Mouse (Mus musculus): ENCODE measurements around the gene Abtb2. TPM values are rescaled to one million over a fixed set of nuclear protein-coding genes. Genes with fewer than 3 reads are reported as not detected.
A peak's percentile ranks its signal among the peaks of the same experiment; 100 is the strongest.

Abtb2 gene
- total and polyA plus RNA-seq, 2 experiments = 6.5 to 15.1 TPM

DNA sequence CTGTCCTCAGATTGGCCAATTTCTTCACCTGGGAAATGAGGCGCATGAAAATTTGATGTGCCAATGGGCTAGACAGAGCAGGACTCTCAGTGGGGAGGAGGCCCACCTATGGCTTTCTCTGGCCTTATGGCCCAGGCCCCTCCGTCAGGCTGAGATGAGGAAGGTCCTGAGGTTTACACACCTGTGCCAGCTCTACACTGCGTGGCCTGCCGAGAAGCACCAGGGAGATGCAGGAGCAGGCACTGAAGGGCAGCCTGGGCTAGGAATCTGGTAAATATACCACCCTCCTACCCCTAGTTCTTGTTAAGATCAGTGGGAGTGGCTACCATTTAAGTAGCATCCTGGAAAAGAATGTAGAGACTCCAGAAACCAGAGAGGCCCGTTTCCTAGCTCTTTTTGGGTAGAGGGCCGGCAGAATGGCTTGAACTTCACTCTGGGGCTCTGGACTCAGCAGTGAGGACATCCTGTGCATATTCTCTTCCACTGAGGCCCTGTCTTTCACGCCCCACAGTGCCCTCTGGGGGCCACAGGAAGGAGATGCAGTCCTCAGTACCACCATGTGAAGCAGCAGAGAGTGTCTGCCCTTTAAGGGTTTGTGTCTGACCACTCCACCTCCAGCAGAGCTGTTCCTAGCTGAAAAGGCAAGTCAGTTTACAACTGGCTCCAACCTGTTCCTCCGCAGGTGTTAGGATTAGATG is 152.6 kb downstream of the Abtb2 start:
- H3K79me2 ChIP-seq (ENCODE audit: control insufficient read depth, insufficient read depth, low read length) = no peaks in the 10 kb centered on the region
- H3K9ac ChIP-seq (ENCODE audit: low read depth, low read length) = no peak overlapping the region
- DNase-seq (ENCODE audit: extremely low read depth, low read depth, low spot score) = peak; percentile 53
- H3K4me3 ChIP-seq (ENCODE audit: insufficient read depth, low read depth, low read length) = no peak overlapping the region
- peaks cover 3% of the 10 kb centered on the region; the same call in 1 of the 2 replicates for H3K36me3 ChIP-seq (ENCODE audit: control insufficient read depth, insufficient read depth, low read length)
- 72% methylated on average over 8 of the region's 8 CpGs for WGBS
- H3K4me1 ChIP-seq (ENCODE audit: control insufficient read depth, insufficient read depth, low read length) = peaks cover 14% of the 10 kb centered on the region
- H3K27ac ChIP-seq (replicated peaks; ENCODE audit: insufficient read depth, low read depth, low read length) = no peak overlapping the region
- TF ChIP-seq CTCF (IDR thresholded peaks at IDR 0.05; ENCODE audit: low read depth, low read length) (peak; percentile 97), POLR2A (IDR thresholded peaks at IDR 0.05; ENCODE audit: extremely low read depth, insufficient read depth, low read length) (no peak)
- H3K27me3 ChIP-seq (ENCODE audit: control insufficient read depth, insufficient read depth, low read length) = no peaks in the 10 kb centered on the region

- no peak for DNase-seq (ENCODE audit: extremely low read depth, low read depth, low spot score)
- peaks cover 3% of the 10 kb centered on the region; the same call in 1 of the 2 replicates for H3K36me3 ChIP-seq (ENCODE audit: control insufficient read depth, insufficient read depth, low read length)
- no peak overlapping the region for H3K9ac ChIP-seq (ENCODE audit: low read depth, low read length)
- H3K27me3 ChIP-seq (ENCODE audit: control insufficient read depth, insufficient read depth, low read length) = no peaks in the 10 kb centered on the region
- no peak overlapping the region for H3K4me3 ChIP-seq (ENCODE audit: insufficient read depth, low read depth, low read length)
- H3K27ac ChIP-seq (replicated peaks; ENCODE audit: insufficient read depth, low read depth, low read length) = no peak overlapping the region
- no peaks in the 10 kb centered on the region for H3K79me2 ChIP-seq (ENCODE audit: control insufficient read depth, insufficient read depth, low read length)
- no peak for TF ChIP-seq CTCF (IDR thresholded peaks at IDR 0.05; ENCODE audit: low read depth, low read length)
- TF ChIP-seq POLR2A (IDR thresholded peaks at IDR 0.05; ENCODE audit: extremely low read depth, insufficient read depth, low read length) = no peak
- WGBS = 96% methylated on average over 7 of the region's 7 CpGs
- H3K4me1 ChIP-seq (ENCODE audit: control insufficient read depth, insufficient read depth, low read length) = peaks cover 12% of the 10 kb centered on the region
These were observed 153.2 kb downstream of the Abtb2 start for GRCm38 (mm10) chr2:103719292-103719646.

GRCm38 (mm10) chr2:103724521-103724920 is 158.4 kb downstream of the Abtb2 start:
- TF ChIP-seq CTCF (IDR thresholded peaks at IDR 0.05; ENCODE audit: low read depth, low read length) = no peak
- no peak for TF ChIP-seq POLR2A (IDR thresholded peaks at IDR 0.05; ENCODE audit: extremely low read depth, insufficient read depth, low read length)
- Histone ChIP-seq H3K79me2 (ENCODE audit: control insufficient read depth, insufficient read depth, low read length) (peaks cover 3% of the 10 kb centered on the region; the same call in 1 of the 2 replicates), H3K9ac (ENCODE audit: low read depth, low read length) (peak overlapping the region; percentile 5; the same call in 1 of the 2 replicates), H3K27me3 (ENCODE audit: control insufficient read depth, insufficient read depth, low read length) (no peaks in the 10 kb centered on the region), H3K4me3 (ENCODE audit: insufficient read depth, low read depth, low read length) (no peak overlapping the region), H3K27ac (replicated peaks; ENCODE audit: insufficient read depth, low read depth, low read length) (peak overlapping the region; percentile 18; the same call in 1 of the 2 replicates), H3K36me3 (ENCODE audit: control insufficient read depth, insufficient read depth, low read length) (peaks cover 9% of the 10 kb centered on the region; the same call in 1 of the 2 replicates), H3K4me1 (ENCODE audit: control insufficient read depth, insufficient read depth, low read length) (peaks cover 16% of the 10 kb centered on the region)
- WGBS = 45% methylated on average over 2 of the region's 2 CpGs
- DNase-seq (ENCODE audit: extremely low read depth, low read depth, low spot score) = peak; percentile 71

DNA sequence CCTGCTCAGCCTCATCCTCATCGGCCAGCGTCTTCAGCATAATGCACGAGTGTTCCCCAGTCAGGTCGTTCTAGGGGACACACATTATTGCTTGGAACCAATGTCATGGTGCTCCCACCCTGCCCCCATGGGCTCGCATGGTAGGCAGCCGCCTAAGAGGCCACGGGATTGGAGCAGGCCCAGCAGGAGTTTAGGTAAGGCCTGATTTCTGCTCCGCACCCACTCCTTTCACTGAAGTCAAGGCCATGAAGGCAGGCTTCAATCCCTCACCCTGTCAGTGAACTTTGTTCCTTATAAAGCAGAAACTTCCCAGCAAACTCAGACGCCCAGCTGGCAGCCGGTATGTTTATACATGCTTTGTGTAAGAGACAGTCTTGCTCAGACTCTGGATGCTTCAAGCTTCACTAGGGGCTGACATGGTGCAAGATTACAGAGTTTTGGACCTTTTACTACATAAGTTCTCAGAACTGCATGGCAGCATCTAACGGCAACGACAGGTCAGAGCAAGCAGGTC is 162.0 kb downstream of the Abtb2 start:
- H3K4me1 ChIP-seq (ENCODE audit: control insufficient read depth, insufficient read depth, low read length) = peaks cover 16% of the 10 kb centered on the region
- WGBS = 23% methylated on average over 12 of the region's 12 CpGs
- no peaks in the 10 kb centered on the region for H3K27me3 ChIP-seq (ENCODE audit: control insufficient read depth, insufficient read depth, low read length)
- TF ChIP-seq POLR2A (IDR thresholded peaks at IDR 0.05; ENCODE audit: extremely low read depth, insufficient read depth, low read length) (no peak), CTCF (IDR thresholded peaks at IDR 0.05; ENCODE audit: low read depth, low read length) (no peak)
- peak; percentile 82 for DNase-seq (ENCODE audit: extremely low read depth, low read depth, low spot score)
- no peak overlapping the region for H3K9ac ChIP-seq (ENCODE audit: low read depth, low read length)
- H3K79me2 ChIP-seq (ENCODE audit: control insufficient read depth, insufficient read depth, low read length) = peaks cover 3% of the 10 kb centered on the region; the same call in 1 of the 2 replicates
- H3K4me3 ChIP-seq (ENCODE audit: insufficient read depth, low read depth, low read length) = no peak overlapping the region
- H3K36me3 ChIP-seq (ENCODE audit: control insufficient read depth, insufficient read depth, low read length) = peaks cover 21% of the 10 kb centered on the region
- peak overlapping the region; percentile 58 for H3K27ac ChIP-seq (replicated peaks; ENCODE audit: insufficient read depth, low read depth, low read length)

DNA sequence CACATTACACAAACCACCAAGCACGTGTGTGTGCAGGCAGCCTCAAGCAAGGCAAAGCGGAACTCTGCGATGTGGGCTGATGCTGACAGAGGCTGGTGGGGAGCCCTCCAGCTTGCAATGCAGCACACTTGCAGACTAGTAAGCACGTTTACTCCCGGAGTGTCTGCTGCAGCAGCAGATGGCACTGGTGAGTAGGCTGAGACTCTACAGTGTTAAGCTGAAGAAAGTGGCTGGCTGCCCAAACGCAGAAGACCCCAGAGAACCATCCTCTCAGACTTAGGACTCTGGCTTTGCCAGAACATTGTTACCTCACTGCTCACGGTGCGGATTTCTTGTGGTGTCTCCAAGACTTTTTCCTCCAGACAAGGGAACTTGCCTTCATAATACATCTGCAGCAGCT is 164.9 kb downstream of the Abtb2 start:
- 92% methylated on average over 8 of the region's 8 CpGs for WGBS
- H3K9ac ChIP-seq (ENCODE audit: low read depth, low read length) = no peak overlapping the region
- H3K4me3 ChIP-seq (ENCODE audit: insufficient read depth, low read depth, low read length) = no peak overlapping the region
- peaks cover 9% of the 10 kb centered on the region for H3K4me1 ChIP-seq (ENCODE audit: control insufficient read depth, insufficient read depth, low read length)
- H3K79me2 ChIP-seq (ENCODE audit: control insufficient read depth, insufficient read depth, low read length) = peaks cover 3% of the 10 kb centered on the region; the same call in 1 of the 2 replicates
- no peak overlapping the region for H3K27ac ChIP-seq (replicated peaks; ENCODE audit: insufficient read depth, low read depth, low read length)
- no peak for DNase-seq (ENCODE audit: extremely low read depth, low read depth, low spot score)
- H3K27me3 ChIP-seq (ENCODE audit: control insufficient read depth, insufficient read depth, low read length) = no peaks in the 10 kb centered on the region
- peaks cover 28% of the 10 kb centered on the region for H3K36me3 ChIP-seq (ENCODE audit: control insufficient read depth, insufficient read depth, low read length)
- no peak for TF ChIP-seq POLR2A (IDR thresholded peaks at IDR 0.05; ENCODE audit: extremely low read depth, insufficient read depth, low read length)
- TF ChIP-seq CTCF (IDR thresholded peaks at IDR 0.05; ENCODE audit: low read depth, low read length) = no peak

GRCm38 (mm10) chr2:103731423-103731822 is 165.3 kb downstream of the Abtb2 start:
- peaks cover 9% of the 10 kb centered on the region for H3K4me1 ChIP-seq (ENCODE audit: control insufficient read depth, insufficient read depth, low read length)
- no peak overlapping the region for H3K27ac ChIP-seq (replicated peaks; ENCODE audit: insufficient read depth, low read depth, low read length)
- no peaks in the 10 kb centered on the region for H3K27me3 ChIP-seq (ENCODE audit: control insufficient read depth, insufficient read depth, low read length)
- H3K79me2 ChIP-seq (ENCODE audit: control insufficient read depth, insufficient read depth, low read length) = peaks cover 3% of the 10 kb centered on the region; the same call in 1 of the 2 replicates
- peaks cover 28% of the 10 kb centered on the region for H3K36me3 ChIP-seq (ENCODE audit: control insufficient read depth, insufficient read depth, low read length)
- 94% methylated on average over 6 of the region's 6 CpGs for WGBS
- DNase-seq (ENCODE audit: extremely low read depth, low read depth, low spot score) = no peak
- TF ChIP-seq CTCF (IDR thresholded peaks at IDR 0.05; ENCODE audit: low read depth, low read length) (no peak), POLR2A (IDR thresholded peaks at IDR 0.05; ENCODE audit: extremely low read depth, insufficient read depth, low read length) (no peak)
- H3K4me3 ChIP-seq (ENCODE audit: insufficient read depth, low read depth, low read length) = no peak overlapping the region
- H3K9ac ChIP-seq (ENCODE audit: low read depth, low read length) = no peak overlapping the region

Data from liver, adult 2 months (tissue).